Mouse (Mus musculus): Measurements from ENCODE around the gene Eva1b.
A peak's percentile ranks its signal among the peaks of the same experiment; 100 is the strongest.

- TF ChIP-seq CTCF (IDR thresholded peaks at IDR 0.05; ENCODE audit: control insufficient read depth, insufficient read depth, insufficient read length), result peak; percentile 24
- TF ChIP-seq USF1 (IDR thresholded peaks at IDR 0.05; ENCODE audit: low read depth), result no peak
- no peak for TF ChIP-seq MYOD1 (IDR thresholded peaks at IDR 0.05; ENCODE audit: control insufficient read depth, insufficient read length, low read depth)
- no peak for TF ChIP-seq FOSL1 (IDR thresholded peaks at IDR 0.05; ENCODE audit: insufficient read depth, low read length, poor library complexity, severe bottlenecking)
- TF ChIP-seq MAX (IDR thresholded peaks at IDR 0.05), result no peak
- no peak for TF ChIP-seq MYOG (IDR thresholded peaks at IDR 0.05; ENCODE audit: control insufficient read depth, extremely low read depth, insufficient read length)
- TF ChIP-seq CEBPB (IDR thresholded peaks at IDR 0.05; ENCODE audit: low read depth), result no peak
Observed at GRCm38 (mm10) chr4:126113943-126114342, 33.6 kb upstream of the Eva1b start.
